Mouse (Mus musculus): ENCODE measurements around the gene Krr1. TPM values are rescaled to one million over a fixed set of nuclear protein-coding genes. Genes with fewer than 3 reads are reported as not detected.

Gene Krr1
- polyA plus RNA-seq, 1 experiment from 2014 or later: 40.2 TPM

DNA sequence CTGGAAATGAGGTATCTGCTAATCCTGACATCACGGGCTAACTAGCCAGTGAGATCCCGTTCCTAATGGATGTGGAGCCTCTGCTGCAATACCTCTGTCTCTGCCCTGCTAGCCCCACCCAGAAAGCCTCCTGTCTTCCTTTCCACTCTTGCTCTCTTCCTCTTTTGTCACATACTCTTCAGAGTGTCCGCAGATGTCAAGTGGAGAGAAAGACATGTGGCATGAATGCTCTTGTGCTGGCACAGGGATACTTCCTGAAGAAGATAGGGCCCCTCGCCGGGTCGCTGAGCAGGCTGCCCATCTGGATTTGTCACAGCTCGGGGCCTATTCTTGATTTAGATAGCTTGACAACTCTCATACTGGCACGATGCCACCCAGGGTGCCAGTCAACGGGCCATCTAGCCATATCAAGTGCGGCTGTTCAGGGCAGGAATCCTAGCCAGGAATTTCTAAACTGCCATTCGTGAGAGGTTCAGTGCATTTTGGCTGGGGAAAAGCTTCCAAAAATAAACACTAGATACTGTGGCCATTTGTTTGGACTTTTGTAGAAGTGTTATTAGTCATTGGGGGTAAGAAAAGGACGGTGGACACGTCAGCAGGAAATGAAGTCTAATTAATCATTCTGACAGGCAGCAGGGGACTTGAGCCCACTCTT is 35.8 kb upstream of the Krr1 start:
- WGBS: 27% methylated on average over 13 of the region's 13 CpGs
- Histone ChIP-seq H3K9me3 (replicated peaks; ENCODE audit: control insufficient read depth, low read length) (no peaks in the 10 kb centered on the region), H3K4me2 (ENCODE audit: low read depth, low read length) (no peak overlapping the region), H3K36me3 (ENCODE audit: control insufficient read depth, insufficient read depth, low read length) (no peaks in the 10 kb centered on the region), H3K9ac (ENCODE audit: low read length) (peak overlapping the region; percentile 20; the same call in 1 of the 2 replicates), H3K4me3 (replicated peaks; ENCODE audit: low read length) (no peak overlapping the region), H3K4me1 (ENCODE audit: control insufficient read depth, insufficient read depth, low read length) (peaks cover 5% of the 10 kb centered on the region), H3K27ac (ENCODE audit: low read length) (peak overlapping the region; percentile 40; the same call in 1 of the 2 replicates), H3K27me3 (ENCODE audit: control insufficient read depth, insufficient read depth, low read length) (no peaks in the 10 kb centered on the region)
- peak; percentile 56; the same call in 1 of the 2 replicates for ATAC-seq (ENCODE audit: insufficient read depth, low FRiP score)

DNA sequence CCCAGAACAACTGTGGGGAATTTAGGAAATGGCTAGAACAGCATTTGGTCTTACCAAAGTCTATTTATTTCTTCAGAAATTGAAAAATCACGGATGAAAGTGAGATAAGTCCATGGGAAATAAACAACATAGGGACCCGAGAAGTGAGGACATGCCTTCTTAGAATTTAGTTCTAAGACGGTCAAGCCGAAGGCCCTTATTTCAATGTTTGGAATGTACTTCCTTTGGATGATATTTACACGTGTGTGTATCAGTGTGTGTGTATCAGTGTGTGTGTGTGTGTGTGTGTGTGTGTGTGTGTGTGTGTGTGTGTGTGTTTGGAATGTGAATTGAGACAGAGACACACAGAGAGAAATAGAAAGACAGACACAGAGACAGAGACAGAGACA is 35.3 kb upstream of the Krr1 start:
- Histone ChIP-seq H3K36me3 (ENCODE audit: control insufficient read depth, insufficient read depth, low read length) (no peaks in the 10 kb centered on the region), H3K27ac (ENCODE audit: low read length) (peak overlapping the region; percentile 40; the same call in 1 of the 2 replicates), H3K9me3 (replicated peaks; ENCODE audit: control insufficient read depth, low read length) (no peaks in the 10 kb centered on the region), H3K9ac (ENCODE audit: low read length) (no peak overlapping the region), H3K4me2 (ENCODE audit: low read depth, low read length) (no peak overlapping the region), H3K4me1 (ENCODE audit: control insufficient read depth, insufficient read depth, low read length) (peaks cover 5% of the 10 kb centered on the region), H3K27me3 (ENCODE audit: control insufficient read depth, insufficient read depth, low read length) (no peaks in the 10 kb centered on the region), H3K4me3 (replicated peaks; ENCODE audit: low read length) (no peak overlapping the region)
- 41% methylated on average over 5 of the region's 5 CpGs for WGBS
- ATAC-seq (ENCODE audit: insufficient read depth, low FRiP score): no peak

DNA sequence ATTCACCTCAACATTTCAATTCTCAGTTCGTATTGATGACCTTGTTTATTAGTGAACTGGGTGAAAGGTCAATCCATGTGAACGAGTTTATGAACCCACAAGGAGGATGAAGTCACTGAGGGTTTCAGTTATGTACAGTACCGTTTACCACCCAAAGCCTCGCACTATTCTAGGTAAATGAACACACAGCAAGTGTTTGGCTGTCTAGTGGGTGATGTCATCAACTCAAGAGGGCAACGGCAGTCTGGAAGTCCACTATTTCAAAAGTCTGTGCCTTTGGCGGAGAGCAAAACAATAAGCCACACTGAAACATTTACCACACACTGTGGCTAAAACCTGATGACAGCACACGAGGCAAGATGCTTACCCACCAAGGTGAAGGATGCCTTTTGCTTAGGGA is 29.4 kb upstream of the Krr1 start:
- Histone ChIP-seq H3K27me3 (ENCODE audit: control insufficient read depth, insufficient read depth, low read length) (no peaks in the 10 kb centered on the region), H3K27ac (ENCODE audit: low read length) (no peak overlapping the region), H3K36me3 (ENCODE audit: control insufficient read depth, insufficient read depth, low read length) (no peaks in the 10 kb centered on the region), H3K4me1 (ENCODE audit: control insufficient read depth, insufficient read depth, low read length) (no peaks in the 10 kb centered on the region), H3K4me3 (replicated peaks; ENCODE audit: low read length) (no peak overlapping the region), H3K9ac (ENCODE audit: low read length) (no peak overlapping the region), H3K9me3 (replicated peaks; ENCODE audit: control insufficient read depth, low read length) (no peaks in the 10 kb centered on the region), H3K4me2 (ENCODE audit: low read depth, low read length) (no peak overlapping the region)
- 79% methylated on average over 7 of the region's 7 CpGs for WGBS
- ATAC-seq (ENCODE audit: insufficient read depth, low FRiP score): no peak

DNA sequence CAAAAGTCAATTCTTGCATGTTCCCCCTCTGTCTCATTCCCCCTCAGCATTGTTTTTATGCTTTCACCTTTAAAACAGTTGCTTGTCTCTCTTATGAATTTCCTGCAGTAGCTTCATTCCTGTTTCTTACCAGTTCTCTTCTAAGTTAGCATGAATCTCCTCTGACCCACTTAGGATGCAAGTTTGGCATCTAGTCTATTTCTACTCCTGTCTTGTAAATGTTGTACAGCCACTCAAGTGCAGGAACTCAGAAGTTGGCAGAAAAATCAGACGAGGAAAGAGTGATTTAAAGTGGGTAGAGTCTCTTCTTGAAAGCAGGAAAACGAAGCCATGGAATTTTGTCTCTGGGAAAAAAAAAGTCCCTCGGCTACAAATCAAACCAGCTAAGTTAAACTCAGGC is 26.9 kb upstream of the Krr1 start:
- Histone ChIP-seq H3K36me3 (ENCODE audit: control insufficient read depth, insufficient read depth, low read length) (no peaks in the 10 kb centered on the region), H3K9ac (ENCODE audit: low read length) (no peak overlapping the region), H3K4me1 (ENCODE audit: control insufficient read depth, insufficient read depth, low read length) (no peaks in the 10 kb centered on the region), H3K9me3 (replicated peaks; ENCODE audit: control insufficient read depth, low read length) (no peaks in the 10 kb centered on the region), H3K27ac (ENCODE audit: low read length) (no peak overlapping the region), H3K4me2 (ENCODE audit: low read depth, low read length) (no peak overlapping the region), H3K27me3 (ENCODE audit: control insufficient read depth, insufficient read depth, low read length) (no peaks in the 10 kb centered on the region), H3K4me3 (replicated peaks; ENCODE audit: low read length) (no peak overlapping the region)
- no peak for ATAC-seq (ENCODE audit: insufficient read depth, low FRiP score)
- 58% methylated on average over 3 of the region's 3 CpGs for WGBS

DNA sequence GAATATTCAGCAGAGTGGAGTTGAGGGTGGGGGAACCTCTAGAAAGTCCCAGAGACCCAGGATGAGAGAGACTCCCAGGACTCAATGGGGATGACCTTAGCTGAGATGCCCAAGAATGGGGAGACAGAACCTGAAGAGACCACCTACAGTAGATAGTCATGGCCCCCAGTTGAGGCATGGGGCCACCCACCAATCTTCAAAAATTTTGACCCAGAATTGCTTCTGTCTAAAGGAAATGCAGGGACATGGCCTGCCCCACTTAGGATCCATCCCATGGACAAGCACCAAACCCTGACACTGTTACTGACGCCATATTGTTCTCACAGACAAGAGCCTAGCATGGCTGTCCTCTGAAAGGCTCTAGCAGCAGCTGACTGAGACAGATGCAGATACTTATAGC is 24.4 kb upstream of the Krr1 start:
- no peaks in the 10 kb centered on the region for H3K36me3 ChIP-seq (ENCODE audit: control insufficient read depth, insufficient read depth, low read length)
- WGBS: 93% methylated on average over 1 of the region's 1 CpGs
- no peak for ATAC-seq (ENCODE audit: insufficient read depth, low FRiP score)
- H3K4me3 ChIP-seq (replicated peaks; ENCODE audit: low read length): no peak overlapping the region
- no peak overlapping the region for H3K4me2 ChIP-seq (ENCODE audit: low read depth, low read length)
- no peaks in the 10 kb centered on the region for H3K9me3 ChIP-seq (replicated peaks; ENCODE audit: control insufficient read depth, low read length)
- no peak overlapping the region for H3K9ac ChIP-seq (ENCODE audit: low read length)
- H3K4me1 ChIP-seq (ENCODE audit: control insufficient read depth, insufficient read depth, low read length): no peaks in the 10 kb centered on the region
- H3K27ac ChIP-seq (ENCODE audit: low read length): no peak overlapping the region
- H3K27me3 ChIP-seq (ENCODE audit: control insufficient read depth, insufficient read depth, low read length): no peaks in the 10 kb centered on the region

DNA sequence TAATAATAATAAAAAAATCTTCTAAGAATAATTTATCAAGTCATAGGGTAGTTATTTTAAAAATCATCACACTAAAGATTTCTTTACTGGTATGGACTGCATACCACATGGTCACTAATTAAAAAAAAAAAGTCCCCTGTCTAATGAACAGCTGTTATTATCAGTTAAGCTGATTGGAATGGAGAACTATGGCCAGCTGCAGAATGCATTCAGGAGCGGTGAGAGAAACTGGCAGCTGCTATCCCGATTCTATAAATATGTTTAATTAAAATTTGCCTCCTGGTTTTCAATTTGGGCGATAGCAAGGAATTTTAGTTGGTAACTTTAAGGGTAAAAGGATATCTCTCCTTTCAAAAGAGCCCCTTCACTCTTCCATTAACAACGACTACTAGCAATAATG is 23.5 kb upstream of the Krr1 start:
- ATAC-seq (ENCODE audit: insufficient read depth, low FRiP score): no peak
- no peak overlapping the region for H3K9ac ChIP-seq (ENCODE audit: low read length)
- no peak overlapping the region for H3K4me3 ChIP-seq (replicated peaks; ENCODE audit: low read length)
- no peak overlapping the region for H3K27ac ChIP-seq (ENCODE audit: low read length)
- H3K4me2 ChIP-seq (ENCODE audit: low read depth, low read length): no peak overlapping the region
- WGBS: 68% methylated on average over 4 of the region's 4 CpGs
- no peaks in the 10 kb centered on the region for H3K9me3 ChIP-seq (replicated peaks; ENCODE audit: control insufficient read depth, low read length)
- no peaks in the 10 kb centered on the region for H3K27me3 ChIP-seq (ENCODE audit: control insufficient read depth, insufficient read depth, low read length)
- no peaks in the 10 kb centered on the region for H3K36me3 ChIP-seq (ENCODE audit: control insufficient read depth, insufficient read depth, low read length)
- no peaks in the 10 kb centered on the region for H3K4me1 ChIP-seq (ENCODE audit: control insufficient read depth, insufficient read depth, low read length)

DNA sequence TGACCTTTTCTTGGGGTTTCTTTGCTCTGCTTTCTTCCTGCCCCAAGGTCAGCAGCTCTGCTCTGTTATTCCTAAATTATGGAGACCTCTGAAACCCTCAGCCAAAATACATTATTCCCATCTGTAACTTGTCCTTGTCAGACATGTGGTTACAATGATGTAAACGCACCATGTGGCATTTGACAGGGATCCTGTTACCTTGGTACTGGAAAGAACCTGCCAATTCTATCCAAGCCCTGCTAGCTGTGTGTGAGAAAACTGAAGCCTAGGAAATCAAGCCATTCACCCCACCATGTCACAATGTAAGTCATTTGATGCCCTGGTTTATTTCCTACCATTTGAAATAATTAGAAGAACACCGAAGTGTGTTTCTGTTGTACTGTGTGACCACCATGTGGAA is 16.6 kb upstream of the Krr1 start:
- Histone ChIP-seq H3K4me2 (ENCODE audit: low read depth, low read length) (no peak overlapping the region), H3K36me3 (ENCODE audit: control insufficient read depth, insufficient read depth, low read length) (no peaks in the 10 kb centered on the region), H3K4me1 (ENCODE audit: control insufficient read depth, insufficient read depth, low read length) (no peaks in the 10 kb centered on the region), H3K9ac (ENCODE audit: low read length) (no peak overlapping the region), H3K27ac (ENCODE audit: low read length) (no peak overlapping the region), H3K9me3 (replicated peaks; ENCODE audit: control insufficient read depth, low read length) (no peaks in the 10 kb centered on the region), H3K27me3 (ENCODE audit: control insufficient read depth, insufficient read depth, low read length) (no peaks in the 10 kb centered on the region), H3K4me3 (replicated peaks; ENCODE audit: low read length) (no peak overlapping the region)
- no peak for ATAC-seq (ENCODE audit: insufficient read depth, low FRiP score)
- WGBS: 78% methylated on average over 2 of the region's 2 CpGs

DNA sequence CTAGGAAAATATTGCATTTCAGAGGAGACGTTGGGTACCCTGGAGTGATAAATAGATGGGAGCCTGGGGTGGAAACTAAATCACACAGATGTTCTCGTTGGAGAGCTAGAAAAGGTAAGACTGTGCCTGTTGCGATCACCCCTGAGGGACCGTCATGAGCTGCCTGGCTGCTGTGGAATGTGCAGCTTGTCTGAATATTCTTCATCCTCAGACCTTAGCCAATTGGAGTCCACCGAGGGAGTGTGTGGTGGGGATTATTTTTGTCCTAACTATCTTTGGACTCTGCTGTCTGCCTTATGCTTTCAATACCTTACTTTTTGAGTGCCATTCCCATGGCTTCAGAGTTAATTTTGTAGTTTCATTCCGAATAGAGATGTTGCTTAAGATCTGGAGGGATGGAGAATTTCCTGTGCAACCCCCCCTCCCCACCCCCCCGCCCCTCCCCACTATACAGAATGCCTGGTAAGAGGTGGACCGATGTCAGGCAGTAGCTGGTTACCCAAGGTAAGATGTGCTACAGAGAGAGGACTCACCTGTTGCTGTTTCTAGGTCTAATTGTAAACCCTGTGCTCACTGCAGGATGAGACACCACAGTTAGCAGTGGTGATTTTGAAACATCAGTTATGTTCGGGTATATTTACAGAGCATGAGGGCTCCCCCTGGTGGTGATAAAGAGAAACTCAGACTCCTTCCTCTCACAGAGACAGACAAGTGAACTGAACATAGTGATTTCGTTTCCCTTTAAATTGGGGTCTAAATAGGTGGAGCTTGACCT is 15.0 kb upstream of the Krr1 start:
- H3K36me3 ChIP-seq (ENCODE audit: control insufficient read depth, insufficient read depth, low read length): no peaks in the 10 kb centered on the region
- no peak overlapping the region for H3K4me3 ChIP-seq (replicated peaks; ENCODE audit: low read length)
- no peak overlapping the region for H3K9ac ChIP-seq (ENCODE audit: low read length)
- H3K4me1 ChIP-seq (ENCODE audit: control insufficient read depth, insufficient read depth, low read length): no peaks in the 10 kb centered on the region
- no peak overlapping the region for H3K27ac ChIP-seq (ENCODE audit: low read length)
- no peak overlapping the region for H3K4me2 ChIP-seq (ENCODE audit: low read depth, low read length)
- no peaks in the 10 kb centered on the region for H3K9me3 ChIP-seq (replicated peaks; ENCODE audit: control insufficient read depth, low read length)
- no peaks in the 10 kb centered on the region for H3K27me3 ChIP-seq (ENCODE audit: control insufficient read depth, insufficient read depth, low read length)
- peak; percentile 57; the same call in 1 of the 2 replicates for ATAC-seq (ENCODE audit: insufficient read depth, low FRiP score)
- 53% methylated on average over 10 of the region's 10 CpGs for WGBS

DNA sequence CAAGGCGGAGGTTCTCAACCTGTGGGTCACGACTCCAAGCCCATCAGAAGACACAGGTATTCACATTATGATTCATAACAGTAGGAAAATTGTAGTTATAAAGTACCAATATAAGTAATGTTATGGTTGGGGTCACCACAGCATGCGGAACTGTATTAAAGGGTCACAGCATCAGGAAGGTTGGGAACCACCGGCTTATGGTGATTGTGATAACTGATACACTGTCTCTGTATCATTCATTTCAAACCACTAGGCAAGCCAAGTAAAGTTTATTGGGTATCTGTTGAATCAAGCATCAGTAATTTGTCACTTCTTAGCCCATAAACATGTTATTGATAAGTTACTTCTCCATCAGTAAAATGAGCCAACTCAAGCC is 14.4 kb upstream of the Krr1 start:
- no peak overlapping the region for H3K9ac ChIP-seq (ENCODE audit: low read length)
- no peaks in the 10 kb centered on the region for H3K27me3 ChIP-seq (ENCODE audit: control insufficient read depth, insufficient read depth, low read length)
- 0 out of 2 replicates have a peak, but pooled peaks have one; percentile 11 for ATAC-seq (ENCODE audit: insufficient read depth, low FRiP score)
- H3K4me2 ChIP-seq (ENCODE audit: low read depth, low read length): no peak overlapping the region
- no peak overlapping the region for H3K4me3 ChIP-seq (replicated peaks; ENCODE audit: low read length)
- no peaks in the 10 kb centered on the region for H3K4me1 ChIP-seq (ENCODE audit: control insufficient read depth, insufficient read depth, low read length)
- no peaks in the 10 kb centered on the region for H3K36me3 ChIP-seq (ENCODE audit: control insufficient read depth, insufficient read depth, low read length)
- 35% methylated on average over 4 of the region's 4 CpGs for WGBS
- no peak overlapping the region for H3K27ac ChIP-seq (ENCODE audit: low read length)
- no peaks in the 10 kb centered on the region for H3K9me3 ChIP-seq (replicated peaks; ENCODE audit: control insufficient read depth, low read length)

All from stomach, embryonic 16.5 days (tissue).